Mouse (Mus musculus) R1 (cell line): Measurements from ENCODE around the gene Ppp2r5b.

Experiments
- DNase-seq: peaks from one replicate; pipeline ENCODE4 v3.0.0-alpha.2; 2018; ENCODE audit warnings: low read depth, low spot score

The Ppp2r5b gene

DNA sequence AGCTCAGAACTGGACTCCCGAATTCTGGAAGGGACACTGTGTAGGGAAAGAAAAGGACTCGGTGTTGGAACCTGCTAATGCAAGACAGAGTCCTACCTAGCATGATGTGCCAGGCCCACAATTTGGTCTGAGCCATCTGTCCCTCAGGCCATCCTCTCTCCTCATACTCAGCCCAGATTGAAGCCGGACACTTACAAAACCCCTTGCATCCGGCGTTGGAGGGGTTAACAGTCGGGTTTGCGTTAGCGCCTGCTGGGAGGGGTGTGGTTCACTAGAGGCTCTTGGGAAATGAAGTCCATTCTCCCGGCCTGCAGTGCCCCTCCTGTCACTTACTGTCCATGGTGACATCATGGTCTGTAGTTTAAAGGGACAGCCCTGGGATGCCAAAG, 375 bp upstream of the Ppp2r5b start:
- DNase-seq, result peak; percentile 92

DNA sequence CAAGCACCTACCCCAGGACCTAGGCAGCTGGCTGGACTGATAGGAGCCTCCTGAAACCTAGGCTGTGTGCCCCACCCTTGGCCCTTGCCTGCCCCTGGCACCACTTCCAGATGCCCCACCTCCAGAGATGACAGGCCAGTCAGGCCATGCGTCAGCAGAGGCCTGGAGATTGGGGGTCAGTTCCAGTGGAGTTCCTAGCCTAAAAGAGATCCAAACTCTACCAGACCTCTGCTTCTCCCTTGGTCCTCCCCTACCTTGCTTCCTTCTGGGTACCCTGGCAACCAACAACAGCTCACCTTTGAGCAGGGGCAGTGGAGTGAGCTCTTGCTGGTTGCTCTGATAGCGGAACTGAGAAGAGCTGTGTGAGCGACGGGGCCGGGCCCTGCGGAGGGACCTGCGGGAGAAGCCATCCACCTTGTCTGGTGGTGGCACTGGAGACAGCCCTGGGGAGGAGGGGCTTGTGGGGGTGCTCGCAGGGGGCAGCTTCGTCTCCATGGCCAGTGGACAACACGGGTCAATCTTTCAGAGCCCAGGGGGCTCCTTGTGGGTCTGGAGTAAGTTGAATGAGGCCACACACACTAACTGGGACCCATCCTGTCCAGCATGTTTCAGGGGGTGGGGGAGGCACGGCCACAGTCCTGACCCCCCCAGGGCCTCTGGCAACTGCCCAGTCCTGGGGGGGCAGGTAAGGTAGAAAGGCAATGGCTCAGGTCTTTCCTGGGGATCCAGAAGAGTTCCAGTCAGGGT, 1.2 kb downstream of the Ppp2r5b start:
- no peak for DNase-seq

DNA sequence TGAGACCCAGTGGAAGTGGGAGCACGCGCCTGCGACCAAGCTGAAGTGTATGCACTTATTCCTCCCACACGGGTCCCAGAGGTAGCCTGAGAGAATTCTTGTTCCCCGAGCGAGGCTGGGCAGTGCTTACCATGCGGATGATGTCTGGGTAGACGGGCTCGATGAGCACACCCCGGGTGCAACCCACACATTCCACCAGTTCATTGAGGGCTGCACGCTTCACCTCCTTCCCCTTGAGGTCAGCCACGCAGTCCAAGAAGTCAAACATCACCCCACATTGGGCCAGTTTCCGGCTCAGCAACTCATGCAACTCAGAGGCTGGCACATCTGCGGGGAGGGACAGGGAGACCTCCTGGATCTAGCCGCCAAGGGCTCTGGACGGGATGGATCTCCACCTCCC, 2.0 kb downstream of the Ppp2r5b start:
- no peak for DNase-seq

DNA sequence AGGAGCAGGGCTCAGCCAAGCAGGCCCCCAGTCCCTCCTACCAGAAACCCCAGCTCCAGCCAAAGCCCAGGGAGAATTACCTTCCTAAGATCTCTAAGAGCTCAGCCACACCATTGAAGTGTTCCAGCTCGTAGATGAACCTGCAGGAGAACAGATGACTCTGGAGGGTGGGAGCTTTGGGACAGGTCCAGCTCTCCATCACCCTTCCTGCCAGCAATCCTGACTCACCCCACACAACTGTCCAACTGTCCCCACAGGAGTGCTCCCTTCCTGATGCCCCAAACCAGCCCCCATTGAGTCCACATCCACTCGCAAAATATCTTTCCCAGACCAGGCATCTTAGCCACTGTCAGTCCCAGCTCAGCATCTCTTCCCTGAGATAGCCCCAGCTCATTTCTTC, 4.6 kb downstream of the Ppp2r5b start:
- DNase-seq, result no peak

DNA sequence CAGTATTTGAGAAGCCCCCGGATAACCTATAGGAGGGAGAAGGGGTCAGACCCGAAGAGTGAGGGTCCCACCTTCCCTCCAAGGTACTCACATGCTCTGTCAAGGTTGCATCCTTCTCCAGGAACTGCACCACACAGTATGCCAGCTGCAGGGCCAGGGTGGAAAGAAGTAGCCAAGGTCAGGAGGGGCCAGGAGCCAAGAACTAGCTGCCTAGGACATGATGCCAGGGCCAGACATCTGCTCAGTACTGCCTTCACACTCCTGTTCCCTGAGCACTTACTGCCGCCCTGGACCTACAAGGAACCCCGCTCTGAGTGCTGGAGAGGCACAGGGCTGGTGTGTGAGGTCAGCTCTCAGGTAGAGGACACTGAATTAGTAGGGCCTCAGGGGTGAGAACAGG, 5.3 kb downstream of the Ppp2r5b start:
- DNase-seq, result no peak

DNA sequence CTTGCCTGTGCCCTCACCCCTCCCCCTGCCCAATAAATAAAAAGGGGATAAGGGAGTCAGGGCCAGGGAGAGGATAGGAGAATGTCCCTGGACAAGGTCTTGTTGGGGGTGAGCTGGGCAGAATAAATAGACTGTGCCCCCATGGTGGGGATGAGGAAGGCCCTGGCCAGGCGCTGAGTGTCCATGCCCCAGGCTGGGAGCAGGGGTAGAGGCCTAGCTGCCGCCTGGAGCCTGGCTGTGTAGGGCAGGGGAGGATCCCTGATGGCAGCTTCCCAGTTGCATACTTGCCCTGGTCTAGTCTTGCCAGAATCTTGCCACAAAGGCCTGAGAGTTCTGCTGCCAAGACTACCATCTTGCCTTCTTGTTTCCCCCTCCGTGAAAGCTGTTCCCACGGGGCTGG, 7.8 kb downstream of the Ppp2r5b start:
- no peak for DNase-seq

DNA sequence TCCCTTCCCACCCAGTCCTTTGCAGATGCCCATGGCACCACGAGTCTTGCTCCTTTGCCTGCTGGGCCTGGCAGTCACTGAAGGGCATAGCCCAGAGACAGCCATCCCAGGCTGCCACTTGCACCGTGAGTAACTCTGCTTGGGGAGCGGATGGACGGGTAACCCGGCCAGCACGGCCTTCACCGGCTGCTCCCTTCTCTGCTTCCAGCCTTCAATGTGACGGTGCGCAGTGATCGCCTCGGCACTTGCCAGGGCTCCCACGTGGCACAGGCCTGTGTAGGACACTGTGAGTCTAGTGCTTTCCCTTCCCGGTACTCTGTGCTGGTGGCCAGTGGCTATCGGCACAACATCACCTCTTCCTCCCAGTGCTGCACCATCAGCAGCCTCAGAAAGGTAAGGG, 8.9 kb downstream of the Ppp2r5b start:
- DNase-seq, result no peak

DNA sequence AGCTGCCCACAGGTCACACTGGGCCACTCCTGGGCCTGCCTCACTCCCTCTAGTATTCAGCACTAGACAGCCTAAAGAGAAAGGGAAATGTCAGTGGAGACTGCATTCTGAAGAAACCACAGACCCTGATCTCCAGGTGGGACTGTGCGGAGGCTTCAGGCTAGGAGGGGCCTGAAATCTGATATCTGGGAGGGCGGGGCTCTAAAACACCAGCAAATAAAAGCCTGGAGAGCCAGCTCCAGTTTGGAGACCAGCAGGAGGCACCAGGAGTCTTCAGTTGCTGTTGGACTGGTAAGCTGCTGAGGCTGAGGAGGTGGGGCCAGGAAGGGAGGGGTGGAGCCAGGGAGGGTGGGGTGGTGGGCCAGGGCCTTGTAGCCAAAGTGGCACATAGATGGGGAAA, 9.5 kb downstream of the Ppp2r5b start, which contains the start of gene Gpha2:
Gpha2 (plus strand) TSS at position 246 of the 400 bp plus-strand sequence.
- peak; percentile 97 for DNase-seq

DNA sequence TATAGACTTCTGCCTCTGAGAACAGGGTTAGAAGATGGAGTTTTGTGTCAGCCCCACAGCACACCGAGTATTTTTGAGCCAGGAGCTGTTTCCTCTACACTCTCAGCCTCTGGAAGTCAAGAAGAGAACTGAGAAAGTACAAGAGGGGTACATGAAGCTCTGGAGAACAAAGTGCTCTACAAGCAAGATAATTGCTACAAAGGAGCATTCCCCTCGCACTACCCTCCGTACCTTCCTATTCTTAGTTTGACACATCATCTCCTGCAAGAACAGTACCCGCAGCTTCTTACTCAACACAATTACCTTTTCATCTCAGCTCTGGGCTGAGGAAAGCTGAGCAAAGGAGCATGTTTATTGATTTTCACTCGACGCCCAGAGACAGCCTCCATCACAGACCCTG, 17.1 kb downstream of the Ppp2r5b start:
- no peak for DNase-seq

DNA sequence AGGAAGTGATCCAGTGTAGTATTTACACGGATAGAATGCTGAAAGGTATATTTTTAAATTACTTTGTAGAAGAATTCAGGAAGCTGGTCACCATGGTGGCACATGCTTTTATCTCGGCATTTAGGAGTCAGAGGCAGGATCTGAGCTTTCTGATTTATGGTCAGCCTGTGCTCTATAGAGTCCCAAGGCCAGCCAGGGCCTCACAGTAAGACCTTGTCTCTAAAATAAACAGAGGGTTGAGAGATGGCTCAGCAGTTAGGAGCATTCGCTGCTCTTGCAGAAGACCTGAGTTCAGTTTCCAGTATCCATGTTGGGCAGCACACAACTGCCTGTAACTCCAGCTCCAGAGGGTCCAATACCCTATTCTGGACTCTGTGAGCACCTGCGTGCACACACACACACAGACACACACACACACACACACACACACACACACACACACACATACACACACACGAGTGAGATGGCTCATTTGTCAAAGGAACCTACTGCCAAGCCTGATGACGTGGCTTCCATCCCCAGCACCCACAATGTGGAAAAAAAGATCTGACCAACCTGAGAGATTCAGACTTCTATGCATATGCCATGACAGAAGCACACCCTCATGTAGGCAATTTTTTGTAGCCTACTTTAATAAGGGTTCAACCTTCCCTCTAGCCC, 19.5 kb downstream of the Ppp2r5b start:
- DNase-seq, result no peak

DNA sequence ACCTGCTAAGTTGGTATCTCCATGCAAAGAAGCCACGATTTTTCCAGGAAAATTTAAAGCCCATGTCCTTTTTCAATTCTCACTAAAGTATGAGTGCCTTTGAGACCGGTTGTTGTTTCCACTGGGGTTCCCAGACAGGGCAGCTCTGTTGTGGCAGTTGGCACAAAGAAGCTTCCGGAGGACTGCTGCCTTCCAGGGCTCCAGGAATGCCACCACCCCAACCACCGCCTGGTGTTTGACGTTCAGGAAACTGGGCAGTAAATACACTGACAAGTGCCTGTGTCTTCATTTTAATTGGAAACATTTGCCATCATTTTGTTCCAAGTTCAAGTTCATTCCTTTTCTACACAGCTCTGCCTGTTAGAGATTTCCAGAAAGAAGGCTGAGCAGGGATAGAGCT, 29.0 kb downstream of the Ppp2r5b start:
- no peak for DNase-seq

DNA sequence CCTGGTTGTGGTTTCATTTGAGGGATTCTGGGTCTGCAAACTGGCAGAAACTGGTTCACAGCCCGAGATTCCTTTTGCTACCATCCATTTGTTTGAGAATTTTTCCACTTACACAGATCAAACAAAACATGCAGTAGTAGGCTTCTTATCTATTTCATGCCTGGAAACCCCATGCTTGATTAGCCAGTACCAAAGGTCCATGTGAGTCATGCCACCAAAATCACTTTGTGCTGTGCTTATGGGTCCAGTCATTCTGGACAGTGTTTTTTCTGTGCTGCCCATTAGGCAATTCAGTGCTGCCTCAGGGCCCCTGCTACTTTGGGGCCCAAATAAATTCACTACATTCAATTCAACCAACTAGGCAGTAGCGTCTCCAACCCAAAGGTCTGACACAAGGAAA, 31.4 kb downstream of the Ppp2r5b start:
- no peak for DNase-seq

DNA sequence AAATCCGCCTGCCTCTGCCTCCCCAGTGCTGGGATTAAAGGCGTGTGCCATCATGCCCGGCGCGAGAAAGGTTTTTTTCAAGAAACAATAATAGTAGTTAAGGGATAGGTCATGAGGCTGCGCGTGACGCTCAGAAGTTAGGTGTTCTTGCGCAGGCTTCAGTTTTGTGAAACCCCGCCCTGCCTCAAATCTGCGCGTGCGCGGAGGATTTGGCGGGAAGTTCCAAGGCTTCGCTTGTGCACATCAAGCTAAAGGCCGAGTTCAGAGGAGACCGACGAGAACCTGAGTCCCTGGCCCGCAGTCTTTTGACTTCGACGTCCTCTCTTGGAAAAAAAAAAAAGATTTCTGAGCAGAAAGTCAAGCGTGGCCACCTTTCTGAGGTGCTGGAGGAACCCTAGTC, 51.5 kb downstream of the Ppp2r5b start, which contains the start of gene Majin:
Majin (plus strand) TSS at position 258 of the 400 bp plus-strand sequence.
- peak; percentile 91 for DNase-seq

DNA sequence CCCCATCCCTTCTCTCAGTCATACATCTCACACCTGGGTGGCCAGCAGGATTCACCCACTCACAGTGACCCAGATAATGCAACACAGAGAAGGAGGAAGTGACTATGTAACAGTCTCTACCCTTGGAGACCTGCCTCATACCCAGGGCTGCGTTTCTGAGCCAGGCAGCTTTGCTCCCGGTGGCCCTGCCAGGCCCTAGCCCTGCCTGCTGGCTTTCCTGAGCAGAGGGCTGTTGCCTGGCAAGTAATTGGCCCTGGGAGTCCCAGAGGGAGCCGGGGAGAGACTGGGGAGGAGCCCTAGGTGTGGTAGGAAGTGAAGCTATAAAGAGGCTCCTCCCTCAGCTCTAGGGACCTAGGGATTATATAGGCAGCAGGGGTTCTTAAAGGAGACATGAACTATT, 53.1 kb downstream of the Ppp2r5b start:
- no peak for DNase-seq

DNA sequence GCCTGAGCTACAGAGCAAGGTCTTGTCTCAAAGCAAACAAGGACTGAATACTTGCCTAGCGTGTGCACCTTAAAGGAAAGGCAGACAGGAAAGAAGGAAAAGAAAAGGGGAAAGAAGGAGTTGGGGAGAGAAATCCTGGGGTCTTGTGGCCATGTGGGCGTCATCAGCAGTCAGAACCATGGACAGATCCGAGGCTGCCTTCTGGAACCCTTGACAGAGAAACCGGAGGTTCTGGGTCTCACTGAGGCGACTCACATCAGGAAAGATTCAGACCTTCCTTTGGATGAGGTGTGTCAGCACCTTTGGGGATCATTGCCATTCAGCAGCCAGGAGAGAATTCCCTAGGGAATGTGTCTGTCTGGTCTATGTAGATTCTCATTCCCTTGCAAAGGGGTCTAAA, 54.0 kb downstream of the Ppp2r5b start:
- peak; percentile 64 for DNase-seq

DNA sequence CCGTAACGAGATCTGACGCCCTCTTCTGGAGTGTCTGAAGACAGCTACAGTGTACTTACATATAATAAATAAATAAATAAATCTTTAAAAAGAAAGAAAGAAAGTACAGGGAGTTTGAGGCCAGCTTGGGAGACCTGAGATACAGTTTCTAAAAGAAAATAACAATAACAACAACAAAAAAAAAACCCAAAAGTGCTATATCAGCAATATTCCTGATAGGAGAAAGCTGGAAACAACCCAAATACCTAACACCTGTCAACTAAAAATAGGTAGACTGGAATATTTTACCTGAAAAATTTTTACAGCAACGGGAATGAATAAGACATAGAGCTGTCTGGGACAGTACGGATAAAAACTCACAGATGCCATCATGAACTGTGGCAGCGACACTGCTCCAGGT, 56.9 kb downstream of the Ppp2r5b start:
- DNase-seq, result no peak
